Mouse (Mus musculus) layer of hippocampus, adult 2 months (tissue): Measurements from ENCODE around the gene Eps8l3. TPM values are rescaled to one million over a fixed set of nuclear protein-coding genes. Genes with fewer than 3 reads are reported as not detected.
"Not testable (repeated sequence)": the region's sequence is repeated elsewhere in the genome, so short reads cannot be mapped to it uniquely, and the experiment has no call there.

Source experiments
- DNase-seq, 2 experiments: peaks; one replicate each; pipeline ENCODE4 v3.0.0; 2022; ENCODE audit warnings: low spot score in 2 of 2
- H3K27ac ChIP-seq: fragments of 200-600 bp; 2 replicates; pipeline ENCODE4 v1.8.1; 2022
- H3K4me3 ChIP-seq: fragments of 200-600 bp; 2 replicates; pipeline ENCODE4 v1.8.1; 2022; ENCODE audit warnings: mild to moderate bottlenecking
- CTCF ChIP-seq: fragments of 200-600 bp; conservative IDR thresholded peaks from 2 replicates; pipeline ENCODE4 v1.8.1; 2022; ENCODE audit warnings: antibody characterized with exemption, mild to moderate bottlenecking, moderate library complexity
- total RNA-seq, 2 experiments: library from RNA; stranded (reverse); gene quantifications; 2 replicates each; pipeline ENCODE4 v1.2.3; 2021

The Eps8l3 gene
- total RNA-seq, 2 experiments from 2014 or later, result not detected

DNA sequence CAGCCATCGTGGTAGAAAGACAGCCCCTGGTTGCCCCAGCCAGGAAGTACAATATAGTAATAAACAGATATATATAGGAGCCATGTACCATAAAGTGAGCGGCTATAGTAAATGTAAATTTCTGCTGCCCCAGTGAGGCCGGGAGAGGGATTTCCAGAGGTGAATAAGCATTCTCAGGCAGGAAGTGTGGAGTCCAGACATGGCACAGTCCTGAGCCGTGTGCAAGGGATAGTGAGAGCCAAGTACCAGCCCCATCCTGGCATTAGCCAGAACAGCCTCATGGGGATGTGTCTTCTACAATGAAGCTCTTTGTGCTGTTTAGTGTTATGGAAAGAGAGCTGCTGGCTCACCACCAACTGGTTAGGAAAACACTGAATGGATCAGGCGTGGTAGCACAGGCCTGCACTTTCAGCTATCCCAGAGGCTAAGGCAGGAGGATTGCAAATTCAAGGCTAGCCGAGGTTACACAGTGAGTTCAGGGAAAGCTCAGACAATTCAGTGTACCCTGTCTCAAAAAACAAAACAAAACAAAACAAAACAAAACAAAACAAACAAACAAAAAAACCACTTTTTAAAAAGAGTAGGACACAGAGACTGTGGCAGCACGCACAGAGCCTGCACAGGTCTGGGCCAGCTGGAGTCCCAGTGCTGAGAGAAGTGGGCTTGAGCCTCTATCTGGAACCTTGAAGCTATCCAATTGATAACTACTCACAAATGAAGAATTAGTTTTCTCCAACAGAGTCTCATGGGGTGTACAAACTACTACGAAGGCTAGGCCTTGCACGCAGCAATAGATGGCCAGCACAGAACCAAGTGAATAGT is 10.9 kb downstream of the Eps8l3 start:
- TF ChIP-seq CTCF, result peak; percentile 49
- H3K27ac ChIP-seq, result peak overlapping the region; percentile 93

GRCm38 (mm10) chr3:107889236-107889635 is 12.2 kb downstream of the Eps8l3 start:
- DNase-seq, H3K4me3 ChIP-seq: not testable (repeated sequence)
- peak overlapping the region; percentile 93 for H3K27ac ChIP-seq

More for the DNA sequence above, 10.9 kb downstream of the Eps8l3 start:
- DNase-seq, result peak; percentile 67 to 86
- H3K4me3 ChIP-seq, result no peak overlapping the region

- Histone ChIP-seq H3K27ac (peak overlapping the region; percentile 99), H3K4me3 (peak overlapping the region; percentile 88)
- no peak for DNase-seq
- TF ChIP-seq CTCF, result no peak
Measured at GRCm38 (mm10) chr3:107895194-107895719, 18.2 kb downstream of the Eps8l3 start.

DNA sequence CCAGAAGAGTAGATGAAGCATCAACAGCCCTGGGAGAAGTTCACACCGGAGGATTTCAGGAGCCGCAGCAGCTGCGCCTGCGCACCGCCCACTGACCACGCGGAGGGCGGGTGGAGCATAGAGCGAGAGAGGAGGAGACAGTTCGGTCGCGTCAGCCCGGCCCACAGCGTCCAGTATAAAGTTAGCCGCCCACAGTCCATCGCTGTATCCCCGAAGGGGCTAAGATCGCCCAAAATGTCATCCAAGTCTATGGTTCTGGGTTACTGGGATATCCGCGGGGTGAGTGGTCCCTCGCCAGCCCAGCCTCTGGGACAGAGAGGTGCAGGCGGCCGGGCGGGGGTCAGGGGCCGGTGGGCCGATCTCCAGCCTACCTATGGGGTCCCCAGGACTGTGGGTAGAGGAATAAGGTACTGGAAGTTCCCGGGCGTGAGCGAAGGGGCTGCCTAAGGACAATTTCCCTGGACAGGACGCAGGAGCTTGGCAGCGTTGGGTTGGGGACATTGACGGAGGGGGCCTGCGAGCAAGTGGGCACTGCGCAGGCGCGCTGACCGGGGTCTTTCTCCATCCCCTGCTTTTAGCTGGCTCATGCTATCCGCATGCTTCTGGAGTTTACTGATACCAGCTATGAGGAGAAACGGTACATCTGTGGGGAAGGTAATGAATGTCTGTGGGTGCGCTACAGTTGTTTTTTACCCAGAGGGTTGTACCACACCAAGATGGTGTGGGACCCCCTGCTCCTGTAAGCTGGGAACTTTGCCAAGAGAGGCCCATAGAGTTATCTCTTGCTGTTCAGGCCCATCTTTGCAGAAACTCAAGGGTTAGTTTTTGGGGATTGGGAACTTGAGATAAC is 18.9 kb downstream of the Eps8l3 start, which contains the start of gene Gstm5:
Gstm5 (plus strand) TSS at position 102 of the 850 bp plus-strand sequence.
- Histone ChIP-seq H3K4me3 (peak within 1 kb of the TSS; percentile 88), H3K27ac (peak within 1 kb of the TSS; percentile 99)
- no peak for TF ChIP-seq CTCF
- DNase-seq, result peak; percentile 91 to 93

GRCm38 (mm10) chr3:107898691-107899090 is 21.7 kb downstream of the Eps8l3 start:
- H3K4me3 ChIP-seq, result no peak overlapping the region
- TF ChIP-seq CTCF, result no peak

DNA sequence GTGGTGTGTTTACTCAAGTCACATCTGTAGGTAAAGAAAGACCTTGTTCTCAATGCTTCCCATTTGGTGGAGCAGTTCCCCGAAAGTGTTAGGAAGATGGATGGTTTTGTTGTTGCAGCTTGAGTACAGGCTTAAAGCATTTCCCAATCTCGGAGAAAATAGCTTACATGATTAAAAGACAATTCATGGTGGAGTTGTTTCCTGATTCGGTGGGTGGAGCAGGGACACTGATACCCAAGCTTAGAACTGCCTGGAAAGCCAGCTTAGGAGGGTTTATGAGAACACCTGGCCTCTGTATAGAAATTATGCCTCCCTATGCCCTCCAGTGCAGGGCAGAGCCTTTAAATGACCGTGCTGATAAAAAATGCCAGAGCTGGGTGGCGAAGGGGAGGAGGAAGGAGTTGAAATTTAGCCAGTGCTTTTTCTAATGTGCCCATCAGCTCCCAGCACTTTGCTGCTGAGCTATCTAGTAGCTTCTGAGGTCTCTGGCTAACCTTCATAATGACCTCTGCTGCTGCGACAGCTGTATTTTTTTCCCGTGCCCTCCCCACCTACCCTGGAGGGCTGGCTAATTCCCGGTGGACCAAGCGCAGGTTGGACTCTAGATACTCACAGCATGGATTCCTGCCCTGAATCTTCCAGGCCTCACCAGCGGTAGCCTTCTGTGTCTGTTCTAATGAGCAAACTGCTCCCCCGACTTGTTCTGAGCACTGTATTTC is 24.1 kb downstream of the Eps8l3 start:
- no peak for DNase-seq
- Histone ChIP-seq H3K4me3 (no peak overlapping the region), H3K27ac (no peak overlapping the region)
- TF ChIP-seq CTCF, result no peak

More at GRCm38 (mm10) chr3:107898691-107899090, 21.7 kb downstream of the Eps8l3 start:
- H3K27ac ChIP-seq, result no peak overlapping the region
- DNase-seq, result no peak

- Histone ChIP-seq H3K27ac (no peak overlapping the region), H3K4me3 (no peak overlapping the region)
- TF ChIP-seq CTCF, result no peak
- no peak for DNase-seq
Measured at GRCm38 (mm10) chr3:107905942-107906341, 28.9 kb downstream of the Eps8l3 start.

GRCm38 (mm10) chr3:107916674-107917073 is 39.6 kb downstream of the Eps8l3 start:
- no peak overlapping the region for H3K27ac ChIP-seq
- no peak for TF ChIP-seq CTCF

DNA sequence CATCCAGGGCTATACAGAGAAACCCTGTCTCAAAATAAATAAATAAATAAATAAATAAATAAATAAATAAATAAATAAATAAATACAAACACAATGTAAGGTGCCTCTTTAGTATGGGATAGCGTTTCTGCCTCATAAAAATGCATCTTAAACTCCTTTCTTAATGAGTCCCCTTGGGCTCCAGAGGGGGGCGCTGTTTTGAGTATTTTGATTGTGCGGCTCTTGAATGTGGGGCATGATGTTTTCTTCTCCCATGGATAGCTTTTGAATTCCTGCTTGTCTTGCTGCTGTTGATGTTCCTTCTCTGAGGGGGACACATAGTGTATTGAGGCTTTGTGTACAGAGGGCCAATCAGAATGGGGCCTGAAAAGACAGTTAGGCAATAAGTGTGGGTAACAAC is 40.1 kb downstream of the Eps8l3 start:
- TF ChIP-seq CTCF, result peak; percentile 71
- DNase-seq, result no peak
- Histone ChIP-seq H3K27ac (no peak overlapping the region; the same call in 1 of the 2 replicates), H3K4me3 (no peak overlapping the region)

More at GRCm38 (mm10) chr3:107916674-107917073, 39.6 kb downstream of the Eps8l3 start:
- H3K4me3 ChIP-seq, result no peak overlapping the region
- DNase-seq, result no peak

DNA sequence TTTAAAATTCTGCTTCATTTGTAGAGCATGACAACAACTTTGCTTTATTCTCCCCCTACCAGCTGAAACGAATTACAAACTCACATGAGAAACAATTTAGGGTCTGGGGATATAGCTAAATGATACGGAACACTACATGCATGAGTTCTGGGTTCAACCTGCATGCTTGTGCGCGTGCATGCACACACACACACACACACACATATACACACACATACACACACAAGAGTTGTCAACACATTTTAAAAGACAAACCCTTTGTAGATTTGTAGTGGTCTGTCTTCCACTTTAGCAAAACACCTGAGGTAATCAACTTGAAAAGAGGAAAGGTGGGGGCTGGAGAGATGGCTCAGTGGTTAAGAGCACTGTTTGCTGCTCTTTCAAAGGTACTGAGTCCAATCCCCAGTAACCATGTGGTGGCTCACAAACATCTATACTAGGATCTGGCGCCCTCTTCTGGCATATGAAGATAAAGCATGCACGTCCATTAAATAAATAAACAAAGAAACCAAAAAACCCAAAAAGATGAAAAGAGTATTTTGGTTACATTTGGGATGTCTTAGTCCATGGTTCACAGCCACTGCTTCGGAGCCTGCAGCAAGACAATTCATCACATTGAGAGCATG is 40.9 kb downstream of the Eps8l3 start:
- TF ChIP-seq CTCF, result peak; percentile 91
- Histone ChIP-seq H3K27ac (no peak overlapping the region), H3K4me3 (no peak overlapping the region)
- DNase-seq, result peak; percentile 51 to 76

GRCm38 (mm10) chr3:107920348-107920747 is 43.3 kb downstream of the Eps8l3 start:
- no peak for TF ChIP-seq CTCF
- H3K27ac ChIP-seq, result no peak overlapping the region
- no peak overlapping the region for H3K4me3 ChIP-seq
- DNase-seq, result no peak

- Histone ChIP-seq H3K4me3 (no peak overlapping the region), H3K27ac (no peak overlapping the region)
- no peak for TF ChIP-seq CTCF
- no peak for DNase-seq
Measured at GRCm38 (mm10) chr3:107925335-107925734, 48.3 kb downstream of the Eps8l3 start.
